Mouse (Mus musculus): ENCODE measurements around the gene Rps24.

GRCm38 (mm10) chr14:24525677-24526415 is 38.9 kb downstream of the Rps24 start:
- no peak for TF ChIP-seq CTCF (IDR thresholded peaks at IDR 0.05; ENCODE audit: low read depth, low read length)
- TF ChIP-seq POLR2A (IDR thresholded peaks at IDR 0.05; ENCODE audit: insufficient read depth, low read length): no peak
- no peak for TF ChIP-seq EP300 (IDR thresholded peaks at IDR 0.05; ENCODE audit: insufficient read depth, low read depth, low read length)

Measured in ES-Bruce4 (cell line).